Mouse (Mus musculus): ENCODE measurements around the gene Dnaja3. TPM values are rescaled to one million over a fixed set of nuclear protein-coding genes. Genes with fewer than 3 reads are reported as not detected.

The Dnaja3 gene
- 57.6 and 77.4 TPM in 2 replicates for polyA plus RNA-seq (2021; fragmentation: Nextera tagmentation)
- long read RNA-seq, experiment 1, transcript Dnaja3-201 (12 exons, 2,648 nt) = minor isoform, 106 of 659 reads
- long read RNA-seq, experiment 1, transcript Dnaja3-202 (11 exons, 2,505 nt) = major isoform, 480 of 659 reads
- long read RNA-seq, experiment 1, partial matches to known transcripts = 31 of 659 reads
- long read RNA-seq, experiment 1, other reads (novel, unspliced or antisense) = 41 of 659 reads
- long read RNA-seq, experiment 2, transcript Dnaja3-201 (12 exons, 2,648 nt) = minor isoform, 12 of 138 reads
- long read RNA-seq, experiment 2, transcript Dnaja3-202 (11 exons, 2,505 nt) = major isoform, 83 of 138 reads
- long read RNA-seq, experiment 2, partial matches to known transcripts = 15 of 138 reads
- long read RNA-seq, experiment 2, other reads (novel, unspliced or antisense) = 28 of 138 reads

DNA sequence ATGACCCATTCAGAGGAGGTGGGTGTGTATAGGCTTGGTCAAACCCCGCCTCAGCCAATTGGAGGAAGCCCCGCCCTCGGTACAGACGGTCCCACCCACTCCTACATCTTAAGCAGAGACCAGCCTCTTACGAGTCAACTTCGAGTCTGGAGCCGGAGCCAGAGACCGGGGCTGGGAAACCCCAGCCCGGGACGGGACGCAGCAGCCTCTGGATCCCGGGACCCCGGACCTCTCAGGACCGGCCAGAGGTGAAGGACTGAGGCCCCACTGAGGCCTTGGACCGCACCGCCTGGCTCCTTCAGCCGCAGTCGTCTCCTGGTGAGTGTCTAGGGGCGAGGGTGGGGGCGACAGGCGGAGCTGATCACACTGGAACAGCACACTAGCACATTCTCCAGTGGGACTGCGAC lies at the start of gene Dnaja3, which contains the start of gene Vasn:
Gene Dnaja3 (plus strand): TSS at position 159 of the 407 bp plus-strand sequence.
Gene Vasn (plus strand): TSS at position 111 of the 407 bp plus-strand sequence.

GRCm38 (mm10) chr16:4593971-4594813 lies 45.6 kb upstream of the Dnaja3 start, which contains the start of gene Glis2:
Gene Glis2, plus strand, starts transcription at chr16:4594713.

DNA sequence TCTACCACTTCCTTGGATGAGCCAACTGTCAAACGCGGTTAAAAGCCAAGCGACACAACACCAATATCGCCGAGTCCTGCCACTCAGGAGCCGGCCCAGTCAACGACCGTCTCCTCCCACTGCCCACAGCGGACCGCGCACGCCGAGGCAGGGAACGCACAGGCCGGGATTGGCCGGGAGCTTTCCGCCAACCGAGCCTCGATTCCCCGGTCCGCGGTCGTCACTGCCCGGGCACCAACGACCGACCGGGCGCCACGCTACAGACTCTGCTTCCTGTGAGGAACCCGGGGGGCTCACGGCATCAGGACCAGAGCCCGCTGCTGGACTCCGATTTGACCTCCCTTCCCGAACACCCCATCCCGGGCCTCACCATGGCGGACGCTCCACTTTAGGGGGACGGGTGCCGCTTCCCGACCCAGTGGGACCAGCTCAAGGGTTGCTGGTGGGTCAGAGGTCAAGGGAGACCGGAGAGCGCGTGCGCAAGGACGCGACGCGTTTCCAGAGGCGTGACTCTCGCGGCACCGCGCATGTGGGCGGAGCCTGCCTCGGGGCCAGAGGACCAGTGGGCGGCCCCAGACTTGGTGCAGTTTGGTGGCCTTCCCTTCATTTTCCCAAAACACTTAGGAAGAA lies 15.2 kb upstream of the Dnaja3 start, which contains the start of gene Pam16:
Gene Pam16 (minus strand): TSS at position 508 of the 630 bp plus-strand sequence.

DNA sequence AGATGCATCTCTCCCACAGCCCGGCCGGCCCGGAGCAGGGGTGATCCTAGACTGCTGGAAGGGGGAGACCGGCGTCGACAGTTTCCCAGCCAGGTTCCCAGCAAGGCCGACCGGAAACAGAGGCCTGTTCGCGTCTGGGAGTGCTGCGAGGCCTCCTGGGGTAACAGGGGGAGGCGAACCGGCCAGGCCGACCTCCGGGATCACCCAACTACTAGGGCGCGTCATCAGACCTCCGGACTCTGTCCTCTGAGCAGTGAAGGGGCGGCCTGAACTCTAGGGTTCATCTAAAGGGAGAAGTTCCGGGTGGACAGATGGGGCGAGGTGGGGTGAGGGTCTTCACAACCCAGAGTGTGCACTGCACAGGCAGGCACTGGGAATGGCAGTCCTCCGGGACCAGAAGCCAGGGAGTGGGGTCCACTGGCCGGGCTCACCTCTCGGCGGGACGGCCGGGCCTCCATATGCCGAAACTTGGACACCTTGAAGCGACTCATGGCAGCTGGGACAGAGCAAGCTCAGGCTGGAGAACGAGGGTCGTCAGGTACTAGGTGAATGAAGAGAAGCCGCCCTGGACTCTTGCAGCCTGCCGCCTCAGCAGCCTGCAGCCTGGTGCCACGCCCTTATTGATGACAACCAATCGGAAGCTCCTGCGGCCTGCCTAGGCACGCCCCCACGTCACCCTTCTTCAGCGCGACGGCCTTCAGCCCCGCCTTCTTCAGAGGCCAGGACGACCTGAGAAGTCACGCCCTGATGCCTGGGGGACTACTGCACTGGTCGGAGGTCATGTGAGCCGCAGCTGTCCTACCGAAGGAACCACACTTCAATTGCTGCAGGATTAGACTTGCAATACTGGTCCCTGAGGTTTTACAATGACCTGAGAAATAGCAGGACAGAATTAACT lies 39.6 kb downstream of the Dnaja3 start, which contains the start of gene Coro7:
Gene Coro7 (minus strand): TSS at position 657 of the 898 bp plus-strand sequence.

DNA sequence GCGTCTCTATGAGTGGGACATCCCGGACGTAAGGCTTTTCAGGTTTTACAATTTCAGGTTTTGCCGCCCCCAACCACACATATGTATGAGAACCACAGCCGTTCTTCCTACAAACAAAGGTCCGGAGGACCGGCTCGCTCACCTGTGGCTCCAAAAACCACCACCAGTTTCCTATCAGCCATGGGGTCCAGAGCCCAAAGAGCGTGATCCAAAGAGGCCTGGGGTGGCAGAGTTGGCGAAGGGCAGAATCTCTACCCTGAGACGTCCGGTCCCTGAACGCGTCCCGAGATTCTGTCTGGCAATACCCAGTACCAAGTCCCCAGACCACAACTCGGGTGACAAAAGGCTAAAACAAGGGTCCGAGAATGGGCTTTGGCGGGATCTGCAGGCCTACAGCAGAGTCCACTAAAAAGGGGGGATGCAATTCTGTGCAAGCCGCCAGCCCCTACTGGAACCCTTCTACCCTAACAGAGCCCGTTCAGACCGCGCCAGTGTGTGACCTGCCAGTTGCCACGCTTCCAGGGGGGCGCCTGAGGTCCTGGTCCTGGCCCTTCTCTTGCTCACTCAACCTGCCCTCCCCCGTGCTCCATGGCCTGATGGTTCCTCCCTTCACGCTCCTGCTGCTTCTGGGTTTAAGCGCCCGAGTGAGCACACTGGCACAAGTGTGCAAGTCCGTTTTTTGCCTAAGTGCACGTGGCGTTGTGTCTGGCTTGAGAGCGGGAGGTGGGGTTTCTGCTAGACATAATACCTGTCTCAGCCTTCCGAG lies 79.1 kb downstream of the Dnaja3 start, which contains the start of gene Nmral1:
Gene Nmral1 (minus strand): TSS at position 604 of the 766 bp plus-strand sequence.

DNA sequence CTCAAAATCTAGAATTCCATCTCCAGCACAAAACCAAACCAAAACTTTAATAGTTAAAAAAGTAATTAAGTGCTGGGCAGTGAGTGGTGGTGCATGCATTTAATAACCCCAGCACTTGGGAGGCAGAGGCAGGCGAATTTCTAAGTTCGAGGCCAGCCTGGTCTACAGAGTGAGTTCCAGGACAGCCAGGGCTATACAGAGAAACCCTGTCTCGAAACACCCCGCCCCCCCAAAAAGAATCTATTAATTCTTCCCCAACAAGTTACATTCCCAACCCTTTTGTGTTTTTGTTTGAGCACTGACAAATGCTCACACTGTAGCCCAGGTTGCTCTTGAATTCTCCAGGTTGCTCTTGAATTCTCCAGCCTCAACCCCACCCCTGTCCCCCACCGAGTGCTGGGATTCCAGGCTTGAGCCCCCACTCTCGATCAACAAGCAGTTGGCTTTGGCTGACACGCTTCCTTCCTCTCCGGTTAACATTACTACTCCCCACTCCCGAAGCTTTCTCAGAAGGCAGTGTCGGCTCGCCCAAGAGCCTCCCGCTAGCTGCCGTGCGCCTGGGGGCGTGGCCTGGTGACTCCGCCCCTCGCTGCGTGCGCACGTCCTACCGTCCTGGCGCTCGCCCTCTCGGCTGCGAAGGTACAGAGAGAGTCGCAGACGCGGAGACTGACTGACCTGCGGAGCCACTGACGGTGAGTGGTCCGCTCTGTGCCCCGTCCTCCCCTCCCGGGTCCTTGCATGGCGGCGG lies 86.2 kb downstream of the Dnaja3 start, which contains the start of gene Hmox2:
Gene Hmox2 (plus strand): TSS at position 582 of the 748 bp plus-strand sequence.

Other genes with a start within 250 kb of the Dnaja3 start
- 5.3 and 8.5 TPM in 2 replicates for gene Adcy9, start 219.5 kb upstream of the Dnaja3 start, polyA plus RNA-seq (2021; fragmentation: Nextera tagmentation)
- 2.8 and 4.4 TPM in 2 replicates for gene Srl, start 98.2 kb upstream of the Dnaja3 start, polyA plus RNA-seq (2021; fragmentation: Nextera tagmentation)
- gene Tfap4, start 80.1 kb upstream of the Dnaja3 start, polyA plus RNA-seq (2021; fragmentation: Nextera tagmentation) = 0.53 and 0.94 TPM in 2 replicates
- gene Glis2, start 45.3 kb upstream of the Dnaja3 start, polyA plus RNA-seq (2021; fragmentation: Nextera tagmentation) = 1.1 and 1.5 TPM in 2 replicates
- 281 and 319 TPM in 2 replicates for gene Pam16, start 15.0 kb upstream of the Dnaja3 start, polyA plus RNA-seq (2021; fragmentation: Nextera tagmentation)
- 2.8 and 3.0 TPM in 2 replicates for gene Vasn, start within 50 bp of the Dnaja3 start, polyA plus RNA-seq (2021; fragmentation: Nextera tagmentation)
- gene Coro7, start 39.8 kb downstream of the Dnaja3 start, polyA plus RNA-seq (2021; fragmentation: Nextera tagmentation) = 28.4 and 29.8 TPM in 2 replicates
- 22.5 and 27.7 TPM in 2 replicates for gene Nmral1, start 79.4 kb downstream of the Dnaja3 start, polyA plus RNA-seq (2021; fragmentation: Nextera tagmentation)
- gene Hmox2, start 86.4 kb downstream of the Dnaja3 start, polyA plus RNA-seq (2021; fragmentation: Nextera tagmentation) = 163 and 171 TPM in 2 replicates
- 157 and 190 TPM in 2 replicates for gene Cdip1, start 150.3 kb downstream of the Dnaja3 start, polyA plus RNA-seq (2021; fragmentation: Nextera tagmentation)
- gene 4930562C15Rik, start 195.4 kb downstream of the Dnaja3 start, polyA plus RNA-seq (2021; fragmentation: Nextera tagmentation) = not detected in 2 replicates
- gene Ubald1, start 240.3 kb downstream of the Dnaja3 start, polyA plus RNA-seq (2021; fragmentation: Nextera tagmentation) = 61.3 and 98.9 TPM in 2 replicates
- gene Mgrn1, start 246.3 kb downstream of the Dnaja3 start, polyA plus RNA-seq (2021; fragmentation: Nextera tagmentation) = 78.9 and 89.4 TPM in 2 replicates

Data from left cerebral cortex, adult 6 months (tissue).